Mouse (Mus musculus) E14TG2a.4 (cell line): ENCODE results near the gene Gmeb1.
"Not testable (repeated sequence)": the region's sequence is repeated elsewhere in the genome, so short reads cannot be mapped to it uniquely, and the experiment has no call there.

ENCODE experiments used
- H3K27me3 ChIP-seq: 2 replicates; pipeline ENCODE4 v1.6.1; 2014; ENCODE audit warnings: low read length, control low read depth; ENCODE audit not compliant: insufficient read depth
- H3K36me3 ChIP-seq: 2 replicates; pipeline ENCODE4 v1.6.1; 2014; ENCODE audit warnings: low read length, control low read depth; ENCODE audit not compliant: insufficient read depth
- H3K4me1 ChIP-seq: replicated peaks from 2 replicates; pipeline ENCODE4 v1.6.1; 2014; ENCODE audit warnings: low read depth, low read length, control low read depth
- H3K4me3 ChIP-seq: replicated peaks from 2 replicates; pipeline ENCODE4 v1.5.1; 2014; ENCODE audit warnings: mild to moderate bottlenecking, low read length
- H3K9me3 ChIP-seq: 2 replicates; pipeline ENCODE4 v1.6.1; 2014; ENCODE audit warnings: low read length, control low read depth
- CTCF ChIP-seq: conservative IDR thresholded peaks from 2 replicates; pipeline ENCODE4 v1.5.1; 2014; ENCODE audit warnings: low read length
- NANOG ChIP-seq: IDR thresholded peaks from 2 replicates; pipeline ENCODE4 v1.6.1; 2014; ENCODE audit warnings: borderline replicate concordance, low read length, mixed read lengths
- POU5F1 ChIP-seq: IDR thresholded peaks from 2 replicates; pipeline ENCODE4 v1.6.1; 2014; ENCODE audit warnings: low read length, borderline replicate concordance

Gmeb1 gene

GRCm38 (mm10) chr4:132245643-132246042 is 15.8 kb downstream of the Gmeb1 start:
- peaks cover 95% of the 10 kb centered on the region for H3K36me3 ChIP-seq
- TF ChIP-seq CTCF (no peak), NANOG (no peak), POU5F1 (no peak)
- peaks cover 3% of the 10 kb centered on the region for H3K4me1 ChIP-seq
- no peaks in the 10 kb centered on the region for H3K9me3 ChIP-seq
- H3K27me3 ChIP-seq: no peaks in the 10 kb centered on the region
- no peak overlapping the region for H3K4me3 ChIP-seq

- H3K4me1 ChIP-seq: peaks cover 10% of the 10 kb centered on the region
- TF ChIP-seq POU5F1 (no peak), CTCF (no peak), NANOG (no peak)
- H3K27me3 ChIP-seq: no peaks in the 10 kb centered on the region
- no peak overlapping the region for H3K4me3 ChIP-seq
- peaks cover 87% of the 10 kb centered on the region for H3K36me3 ChIP-seq
- no peaks in the 10 kb centered on the region for H3K9me3 ChIP-seq
Observed at GRCm38 (mm10) chr4:132241208-132241607, 20.2 kb downstream of the Gmeb1 start.

- H3K4me3 ChIP-seq: no peak overlapping the region
- H3K27me3 ChIP-seq: no peaks in the 10 kb centered on the region
- peaks cover 10% of the 10 kb centered on the region for H3K4me1 ChIP-seq
- H3K9me3 ChIP-seq: no peaks in the 10 kb centered on the region
- H3K36me3 ChIP-seq: peaks cover 87% of the 10 kb centered on the region
- TF ChIP-seq CTCF: no peak
- no peak for TF ChIP-seq NANOG
- TF ChIP-seq POU5F1: no peak
Observed at GRCm38 (mm10) chr4:132240367-132240766, 21.0 kb downstream of the Gmeb1 start.

GRCm38 (mm10) chr4:132238356-132238755 is 23.0 kb downstream of the Gmeb1 start:
- TF ChIP-seq POU5F1: no peak
- no peak for TF ChIP-seq NANOG
- H3K36me3 ChIP-seq: peaks cover 89% of the 10 kb centered on the region
- peaks cover 10% of the 10 kb centered on the region for H3K4me1 ChIP-seq
- no peak overlapping the region for H3K4me3 ChIP-seq
- H3K27me3 ChIP-seq: no peaks in the 10 kb centered on the region
- no peaks in the 10 kb centered on the region for H3K9me3 ChIP-seq

- H3K9me3 ChIP-seq: no peaks in the 10 kb centered on the region
- H3K27me3 ChIP-seq: no peaks in the 10 kb centered on the region
- H3K4me3 ChIP-seq: no peak overlapping the region
- peaks cover 7% of the 10 kb centered on the region for H3K4me1 ChIP-seq
- TF ChIP-seq NANOG: no peak
- TF ChIP-seq POU5F1: no peak
- TF ChIP-seq CTCF: no peak
- H3K36me3 ChIP-seq: peaks cover 88% of the 10 kb centered on the region
Observed at GRCm38 (mm10) chr4:132234710-132235109, 26.7 kb downstream of the Gmeb1 start.

- Histone ChIP-seq H3K36me3 (peaks cover 97% of the 10 kb centered on the region), H3K27me3 (no peaks in the 10 kb centered on the region), H3K4me1 (no peaks in the 10 kb centered on the region; the same call in 1 of the 2 replicates), H3K9me3 (no peaks in the 10 kb centered on the region), H3K4me3 (no peak overlapping the region)
- TF ChIP-seq CTCF: no peak
Observed at GRCm38 (mm10) chr4:132230422-132230821, 31.0 kb downstream of the Gmeb1 start.

GRCm38 (mm10) chr4:132222001-132222400 is 39.4 kb downstream of the Gmeb1 start:
- not testable (repeated sequence) for H3K4me3 ChIP-seq, H3K9me3 ChIP-seq, H3K27me3 ChIP-seq
- peaks cover 41% of the 10 kb centered on the region for H3K36me3 ChIP-seq
- H3K4me1 ChIP-seq: peaks cover 28% of the 10 kb centered on the region
- TF ChIP-seq NANOG: peak; percentile 6; the same call in 1 of the 2 replicates

GRCm38 (mm10) chr4:132218439-132218838 is 43.0 kb downstream of the Gmeb1 start:
- peaks cover 28% of the 10 kb centered on the region for H3K4me1 ChIP-seq
- not testable (repeated sequence) for H3K36me3 ChIP-seq, H3K9me3 ChIP-seq, H3K27me3 ChIP-seq, H3K4me3 ChIP-seq

GRCm38 (mm10) chr4:132217781-132218180 is 43.6 kb downstream of the Gmeb1 start:
- no peaks in the 10 kb centered on the region for H3K9me3 ChIP-seq
- H3K4me3 ChIP-seq: no peak overlapping the region
- H3K4me1 ChIP-seq: peaks cover 31% of the 10 kb centered on the region
- TF ChIP-seq CTCF (no peak), NANOG (no peak)
- 0 out of 2 replicates have a peak, but pooled peaks cover 4% of the 10 kb centered on the region for H3K27me3 ChIP-seq
- peaks cover under 1% of the 10 kb centered on the region; the same call in 1 of the 2 replicates for H3K36me3 ChIP-seq

GRCm38 (mm10) chr4:132216602-132217001 is 44.8 kb downstream of the Gmeb1 start:
- no peaks in the 10 kb centered on the region for H3K9me3 ChIP-seq
- no peak overlapping the region for H3K4me3 ChIP-seq
- H3K27me3 ChIP-seq: 0 out of 2 replicates have a peak, but pooled peaks cover 4% of the 10 kb centered on the region
- H3K36me3 ChIP-seq: no peaks in the 10 kb centered on the region
- H3K4me1 ChIP-seq: peaks cover 29% of the 10 kb centered on the region
- no peak for TF ChIP-seq POU5F1
